Comparison of ENCODE assay signal across 24 mouse cellular contexts in genomic region chr5:37848991-37849719, GRCm38 (mm10). TPM values are rescaled to one million over a fixed set of nuclear protein-coding genes. Genes with fewer than 3 reads are reported as not detected.
DNase-seq lines count a peak whose midpoint lies in the region; ATAC-seq and TF ChIP-seq lines count a peak whose summit lies in the region.
"Had no signal": no experiment of that assay in that cellular context is flagged by ENCODE, and none has a peak within 500 bp of the region (broad histone marks: within the 10 kb centered on the region; RNA-seq: fewer than 3 reads in every experiment).

No protein-coding gene starts in this region.

- WGBS in hindbrain, embryonic 11.5 days = 39% methylated on average over 8 of the region's 8 CpGs
- 43% methylated on average over 8 of the region's 8 CpGs for WGBS in hindbrain, postnatal 0 days
- 25% methylated on average over 8 of the region's 8 CpGs for WGBS in lung, postnatal 0 days
- WGBS in embryonic facial prominence, embryonic 10.5 days = 57% methylated on average over 8 of the region's 8 CpGs
- WGBS in stomach, embryonic 14.5 days = 34% methylated on average over 8 of the region's 8 CpGs

- peak; percentile 29 for DNase-seq in hindbrain, embryonic 11.5 days (ENCODE audit: low spot score)
- no peak for DNase-seq in hindbrain, postnatal 0 days (ENCODE audit: low spot score)
- no peak for DNase-seq in lung, postnatal 0 days (ENCODE audit: low spot score)
- no peak for DNase-seq in lung, postnatal 10 days
- peak; percentile 39 for DNase-seq in embryonic facial prominence, embryonic 10.5 days (ENCODE audit: low spot score)
- DNase-seq in natural killer cell, adult 2 months (ENCODE audit: low spot score in 2 of 2) = no peak
- DNase-seq: cerebellum, adult 11-12 months; cerebellum, postnatal 10 days; gastrocnemius, postnatal 10 days; heart, postnatal 4 days; kidney, adult 18-20 months; kidney, postnatal 10 days; left cerebral cortex, postnatal 4 days; liver, embryonic 13.5 days; right cerebral cortex, postnatal 14 days; thymus, postnatal 14 days had no signal

- no peaks in the 10 kb centered on the region for H3K9me3 ChIP-seq in hindbrain, embryonic 11.5 days (ENCODE audit: control insufficient read depth, low read length)
- H3K9me3 ChIP-seq in hindbrain, postnatal 0 days (ENCODE audit: low read length) = no peaks in the 10 kb centered on the region
- no peaks in the 10 kb centered on the region for H3K9me3 ChIP-seq in lung, postnatal 0 days (ENCODE audit: low read length)
- H3K9me3 ChIP-seq in embryonic facial prominence, embryonic 10.5 days = no peaks in the 10 kb centered on the region
- no peaks in the 10 kb centered on the region for H3K9me3 ChIP-seq in stomach, embryonic 14.5 days (ENCODE audit: control insufficient read depth, low read depth, low read length)
- H3K9me3 ChIP-seq: embryonic facial prominence, embryonic 15.5 days; forebrain, embryonic 15.5 days; heart, embryonic 10.5 days; liver, embryonic 13.5 days; lung, embryonic 15.5 days had no signal

- TF ChIP-seq CTCF in hindbrain, postnatal 0 days (IDR thresholded peaks at IDR 0.05; ENCODE audit: low read depth) = no peak
- TF ChIP-seq CTCF in lung, postnatal 0 days (IDR thresholded peaks at IDR 0.05) = no peak

- no peak overlapping the region for H3K4me3 ChIP-seq in hindbrain, embryonic 11.5 days (ENCODE audit: low read depth, low read length)
- H3K4me3 ChIP-seq in hindbrain, postnatal 0 days (ENCODE audit: low read length) = no peak overlapping the region
- no peak overlapping the region for H3K4me3 ChIP-seq in lung, postnatal 0 days (ENCODE audit: low read depth, low read length)
- no peak overlapping the region for H3K4me3 ChIP-seq in embryonic facial prominence, embryonic 10.5 days
- no peak overlapping the region for H3K4me3 ChIP-seq in stomach, embryonic 14.5 days (ENCODE audit: low read depth, low read length)
- H3K4me3 ChIP-seq: embryonic facial prominence, embryonic 15.5 days; forebrain, embryonic 15.5 days; heart, embryonic 10.5 days; left cerebral cortex, adult 2 months; liver, embryonic 13.5 days; lung, embryonic 15.5 days had no signal

- peak; percentile 18; the same call in 1 of the 2 replicates for ATAC-seq in hindbrain, embryonic 11.5 days (ENCODE audit: low FRiP score)
- no peak for ATAC-seq in hindbrain, postnatal 0 days
- ATAC-seq in lung, postnatal 0 days = peak; percentile 9; the same call in 1 of the 2 replicates
- ATAC-seq in stomach, embryonic 14.5 days (ENCODE audit: insufficient number of reproducible peaks, insufficient read depth, low FRiP score, low read depth) = 0 out of 2 replicates have a peak, but pooled peaks have one; percentile 49
- ATAC-seq: forebrain, embryonic 15.5 days; inflammation-experienced regulatory T-cells, adult 6 months had no signal

- H3K36me3 ChIP-seq in hindbrain, embryonic 11.5 days (ENCODE audit: control insufficient read depth, insufficient read depth, low read length) = no peaks in the 10 kb centered on the region
- H3K36me3 ChIP-seq in hindbrain, postnatal 0 days (ENCODE audit: insufficient read depth, low read length) = no peaks in the 10 kb centered on the region
- no peaks in the 10 kb centered on the region for H3K36me3 ChIP-seq in lung, postnatal 0 days (ENCODE audit: insufficient read depth, low read length)
- H3K36me3 ChIP-seq in embryonic facial prominence, embryonic 10.5 days (replicated peaks) = no peaks in the 10 kb centered on the region
- no peaks in the 10 kb centered on the region for H3K36me3 ChIP-seq in stomach, embryonic 14.5 days (ENCODE audit: control insufficient read depth, insufficient read depth, low read length)
- H3K36me3 ChIP-seq: embryonic facial prominence, embryonic 15.5 days; forebrain, embryonic 15.5 days; heart, embryonic 10.5 days; liver, embryonic 13.5 days; lung, embryonic 15.5 days had no signal

- H3K27ac ChIP-seq in hindbrain, embryonic 11.5 days (ENCODE audit: low read depth, low read length) = no peak overlapping the region
- H3K27ac ChIP-seq in hindbrain, postnatal 0 days = no peak overlapping the region
- H3K27ac ChIP-seq in lung, postnatal 0 days (ENCODE audit: low read length) = no peak overlapping the region
- no peak overlapping the region for H3K27ac ChIP-seq in embryonic facial prominence, embryonic 10.5 days (replicated peaks)
- no peak overlapping the region for H3K27ac ChIP-seq in stomach, embryonic 14.5 days (ENCODE audit: low read length)
- H3K27ac ChIP-seq: embryonic facial prominence, embryonic 15.5 days; forebrain, embryonic 15.5 days; heart, embryonic 10.5 days; left cerebral cortex, adult 2 months; liver, embryonic 13.5 days; lung, embryonic 15.5 days had no signal

- H3K27me3 ChIP-seq in hindbrain, embryonic 11.5 days (ENCODE audit: control insufficient read depth, insufficient read depth, low read length) = no peaks in the 10 kb centered on the region; the same call in 1 of the 2 replicates
- no peaks in the 10 kb centered on the region for H3K27me3 ChIP-seq in hindbrain, postnatal 0 days (ENCODE audit: insufficient read depth, low read length)
- no peaks in the 10 kb centered on the region; the same call in 1 of the 2 replicates for H3K27me3 ChIP-seq in lung, postnatal 0 days (replicated peaks; ENCODE audit: insufficient read depth, low read length)
- peaks cover 54% of the 10 kb centered on the region for H3K27me3 ChIP-seq in embryonic facial prominence, embryonic 10.5 days (replicated peaks; ENCODE audit: low read depth, poor library complexity, severe bottlenecking)
- H3K27me3 ChIP-seq in stomach, embryonic 14.5 days (ENCODE audit: control insufficient read depth, insufficient read depth, low read length) = no peaks in the 10 kb centered on the region
- H3K27me3 ChIP-seq: forebrain, embryonic 15.5 days; liver, embryonic 13.5 days had no signal

- no peak for TF ChIP-seq EP300 in lung, postnatal 0 days (IDR thresholded peaks at IDR 0.05)

- H3K9ac ChIP-seq in hindbrain, embryonic 11.5 days (ENCODE audit: low read depth, low read length) = no peak overlapping the region
- H3K9ac ChIP-seq in hindbrain, postnatal 0 days (replicated peaks; ENCODE audit: low read length) = no peak overlapping the region
- H3K9ac ChIP-seq in lung, postnatal 0 days (replicated peaks; ENCODE audit: low read depth) = no peak overlapping the region
- H3K9ac ChIP-seq in stomach, embryonic 14.5 days (replicated peaks; ENCODE audit: low read depth, low read length) = no peak overlapping the region
- H3K9ac ChIP-seq: embryonic facial prominence, embryonic 15.5 days; forebrain, embryonic 15.5 days; liver, embryonic 13.5 days; lung, embryonic 15.5 days had no signal

- peaks cover 6% of the 10 kb centered on the region; the same call in 1 of the 2 replicates for H3K4me1 ChIP-seq in hindbrain, embryonic 11.5 days (replicated peaks; ENCODE audit: control insufficient read depth, insufficient read depth, low read length)
- H3K4me1 ChIP-seq in hindbrain, postnatal 0 days (ENCODE audit: insufficient read depth, low read length) = no peaks in the 10 kb centered on the region
- H3K4me1 ChIP-seq in lung, postnatal 0 days (ENCODE audit: insufficient read depth, low read depth, low read length) = no peaks in the 10 kb centered on the region
- peaks cover 20% of the 10 kb centered on the region for H3K4me1 ChIP-seq in embryonic facial prominence, embryonic 10.5 days
- H3K4me1 ChIP-seq in stomach, embryonic 14.5 days (ENCODE audit: control insufficient read depth, insufficient read depth, low read length) = no peaks in the 10 kb centered on the region
- H3K4me1 ChIP-seq: embryonic facial prominence, embryonic 15.5 days; forebrain, embryonic 15.5 days; liver, embryonic 13.5 days; lung, embryonic 15.5 days had no signal

- H3K4me2 ChIP-seq in hindbrain, embryonic 11.5 days (replicated peaks; ENCODE audit: low read depth, low read length) = no peak overlapping the region
- no peak overlapping the region for H3K4me2 ChIP-seq in hindbrain, postnatal 0 days (ENCODE audit: low read depth, low read length)
- no peak overlapping the region for H3K4me2 ChIP-seq in lung, postnatal 0 days (replicated peaks; ENCODE audit: low read depth, low read length)
- no peak overlapping the region for H3K4me2 ChIP-seq in stomach, embryonic 14.5 days (replicated peaks; ENCODE audit: low read depth, low read length)
- H3K4me2 ChIP-seq: embryonic facial prominence, embryonic 15.5 days; forebrain, embryonic 15.5 days; liver, embryonic 13.5 days; lung, embryonic 15.5 days had no signal

RNA-seq across cellular contexts. Expression of gene Msx1, which starts 24.8 kb away (rescaled TPM):
- polyA plus RNA-seq in hindbrain, embryonic 11.5 days (2014; fragmentation: Nextera tagmentation; extraction: Ambion mirVana) = 103 and 121 TPM in 2 replicates
- total RNA-seq in hindbrain, postnatal 0 days (2014; rRNA removed) = 14.8 and 20.6 TPM in 2 replicates
- 26.2 and 28.0 TPM in 2 replicates for polyA plus RNA-seq in hindbrain, postnatal 0 days (2015; fragmentation: Nextera tagmentation; extraction: Ambion mirVana)
- 2.2 and 3.4 TPM in 2 replicates for polyA plus RNA-seq in lung, postnatal 0 days (2015; fragmentation: Nextera tagmentation; extraction: Ambion mirVana)
- polyA plus RNA-seq in embryonic facial prominence, embryonic 10.5 days (2016; fragmentation: Nextera tagmentation; extraction: Ambion mirVana) = 333 and 362 TPM in 2 replicates
- polyA plus RNA-seq in stomach, embryonic 14.5 days (2014; fragmentation: Nextera tagmentation; extraction: Ambion mirVana) = 2.1 and 3.6 TPM in 2 replicates
- total RNA-seq: granulocyte monocyte progenitor cell, adult 5-6 weeks had no signal
- polyA plus RNA-seq: inflammation-experienced regulatory T-cells, adult 6 months had no signal

Comparison
In these comparisons a context has a peak if more than half of its experiments do, and no peak if none do; other contexts are left out.
1. DNase-seq: peak in hindbrain, embryonic 11.5 days (single experiment) and embryonic facial prominence, embryonic 10.5 days (single experiment); none in hindbrain, postnatal 0 days (single experiment), lung, postnatal 0 days (single experiment), lung, postnatal 10 days (single experiment) and natural killer cell, adult 2 months (0 of 2).